Mouse (Mus musculus) bone marrow macrophage, adult 2 months (primary cell): Measurements from ENCODE around the gene 4930430F08Rik. TPM values are rescaled to one million over a fixed set of nuclear protein-coding genes. Genes with fewer than 3 reads are reported as not detected.
A peak's percentile ranks its signal among the peaks of the same experiment; 100 is the strongest.

Experiments used
- H3K27ac ChIP-seq: 2 replicates; pipeline ENCODE4 v1.5.1; 2012; ENCODE audit warnings: low read depth, low read length; ENCODE audit not compliant: insufficient read depth
- H3K4me1 ChIP-seq: 2 replicates; pipeline ENCODE4 v1.6.1; 2012; ENCODE audit warnings: low read length; ENCODE audit not compliant: control insufficient read depth, insufficient read depth
- H3K4me3 ChIP-seq: 2 replicates; pipeline ENCODE4 v1.5.1; 2012; ENCODE audit warnings: mild to moderate bottlenecking, low read length, moderate library complexity; ENCODE audit not compliant: insufficient read depth
- CTCF ChIP-seq: IDR thresholded peaks from 2 replicates; pipeline ENCODE4 v1.5.1; 2012; ENCODE audit warnings: low read depth, mild to moderate bottlenecking, low read length, moderate library complexity
- POLR2A ChIP-seq: IDR thresholded peaks from 2 replicates; pipeline ENCODE4 v1.6.1; 2012; ENCODE audit warnings: mild to moderate bottlenecking, low read depth, low read length, borderline replicate concordance
- polyA plus RNA-seq: library from polyadenylated mRNA; stranded (reverse); fragments of >200 nt; gene quantifications from 2 replicates; pipeline ENCODE4 v1.2.4, GENCODE M21; 2012; ENCODE audit not compliant: missing spikeins, insufficient read depth, insufficient read length

The 4930430F08Rik gene
- 8.9 and 10.0 TPM in 2 replicates for polyA plus RNA-seq

DNA sequence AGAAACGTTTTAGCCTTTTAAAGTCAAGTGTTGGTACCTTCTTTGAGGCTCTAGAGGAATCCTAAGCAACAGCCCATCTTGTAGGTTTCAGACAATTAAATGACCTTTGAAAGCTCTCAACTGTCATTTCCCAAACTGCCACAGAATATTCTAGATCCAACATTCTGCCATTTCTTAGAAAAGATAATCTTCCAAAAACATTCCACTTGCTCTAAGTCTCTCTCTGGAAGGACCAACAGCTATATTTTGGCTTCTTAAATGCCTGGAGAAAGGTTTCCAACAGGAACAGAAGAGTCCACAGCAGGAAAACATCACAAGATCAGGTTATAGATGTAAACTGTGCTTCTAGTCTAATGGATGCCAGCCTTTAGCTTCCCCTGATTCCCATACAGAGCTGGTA lies at the start of gene 4930430F08Rik, which contains the start of gene 1700017N19Rik:
Gene 4930430F08Rik, minus strand, starts transcription at position 101 of the 400 bp plus-strand sequence.
Gene 1700017N19Rik, plus strand, starts transcription at position 162 of the 400 bp plus-strand sequence.
- TF ChIP-seq POLR2A (no peak), CTCF (no peak)
- H3K4me3 ChIP-seq, result 0 out of 2 replicates have a peak within 1 kb of the TSS, but pooled peaks have one; percentile 71
- peaks cover 5% of the 10 kb centered on the region for H3K4me1 ChIP-seq
- no peak within 1 kb of the TSS for H3K27ac ChIP-seq

DNA sequence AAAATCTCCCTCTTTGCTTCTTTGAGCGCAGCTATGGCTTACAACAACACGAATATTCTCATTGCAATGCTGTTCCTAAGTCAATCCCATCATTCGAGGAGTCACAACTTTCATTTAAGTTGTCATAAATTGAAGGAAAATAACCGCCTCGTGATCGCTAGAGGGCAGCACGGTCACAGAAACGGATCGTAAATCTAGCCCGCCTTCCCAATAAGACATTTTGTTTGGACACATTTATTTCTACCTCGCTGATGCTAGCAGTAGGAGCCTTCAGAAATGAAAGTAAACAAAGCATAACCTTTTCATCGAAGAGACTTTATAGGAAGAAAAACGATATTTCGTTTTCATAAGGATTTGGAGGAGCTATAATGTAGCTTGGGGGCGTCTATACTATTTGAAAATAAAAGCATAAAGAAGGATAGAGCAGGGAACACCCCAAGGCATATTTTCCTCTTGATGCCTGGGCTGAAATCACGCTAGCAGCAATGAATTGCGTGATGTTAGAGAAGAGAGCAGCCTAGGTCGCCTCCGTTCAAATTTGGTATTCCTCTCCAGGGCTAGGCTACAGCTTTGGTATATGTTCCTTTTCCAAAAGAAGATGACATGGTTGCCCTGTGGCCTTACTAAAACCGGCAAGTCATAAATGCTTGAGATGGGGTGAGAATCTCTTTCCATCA lies 39.7 kb upstream of the 4930430F08Rik start:
- peaks cover 2% of the 10 kb centered on the region; the same call in 1 of the 2 replicates for H3K4me1 ChIP-seq
- no peak overlapping the region for H3K27ac ChIP-seq
- no peak overlapping the region for H3K4me3 ChIP-seq
- TF ChIP-seq CTCF (peak; percentile 42; the same call in 1 of the 2 replicates), POLR2A (no peak)

DNA sequence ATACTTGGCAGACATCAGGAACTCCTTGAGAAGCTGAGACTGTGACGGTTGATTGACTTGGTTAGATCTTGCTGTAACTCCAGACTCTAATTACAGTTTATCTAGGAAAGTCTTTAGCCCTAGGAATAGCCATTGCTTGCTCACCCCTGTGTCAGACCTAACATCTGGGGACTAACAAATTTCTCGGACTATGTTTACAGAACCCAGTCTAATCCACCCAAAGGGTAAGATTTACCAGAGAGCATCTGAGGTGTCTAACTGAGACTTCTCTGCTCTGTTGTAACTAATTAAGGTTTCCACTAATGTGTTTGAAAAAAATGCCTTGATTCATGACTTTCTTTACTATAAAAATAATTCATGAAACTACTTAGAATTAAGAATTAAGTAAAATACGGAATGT lies 32.3 kb upstream of the 4930430F08Rik start:
- TF ChIP-seq POLR2A (no peak), CTCF (no peak)
- H3K4me3 ChIP-seq, result no peak overlapping the region

DNA sequence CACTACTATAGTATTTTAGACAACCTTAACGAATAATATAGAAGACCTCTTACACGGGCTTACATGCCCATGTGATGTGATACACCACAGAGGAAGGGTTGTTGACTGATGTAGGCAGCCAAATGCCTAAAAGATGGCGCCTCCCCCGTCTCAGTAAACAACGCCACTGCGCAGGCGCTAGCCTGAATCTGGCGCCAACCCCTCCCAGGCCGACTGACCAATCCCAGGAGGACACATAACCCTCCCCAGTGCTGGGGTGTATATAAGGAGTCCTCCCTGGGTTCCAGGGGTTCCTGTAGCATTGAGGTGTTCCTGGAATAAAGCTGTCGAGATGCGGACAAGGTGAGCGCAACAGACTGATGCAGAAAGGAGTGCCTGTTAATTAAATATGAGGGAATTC lies 29.8 kb upstream of the 4930430F08Rik start:
- Histone ChIP-seq H3K4me3 (no peak overlapping the region), H3K4me1 (no peaks in the 10 kb centered on the region), H3K27ac (no peak overlapping the region)
- no peak for TF ChIP-seq POLR2A
- TF ChIP-seq CTCF, result no peak

More for the DNA sequence above, 32.3 kb upstream of the 4930430F08Rik start:
- Histone ChIP-seq H3K27ac (no peak overlapping the region), H3K4me1 (no peaks in the 10 kb centered on the region)

DNA sequence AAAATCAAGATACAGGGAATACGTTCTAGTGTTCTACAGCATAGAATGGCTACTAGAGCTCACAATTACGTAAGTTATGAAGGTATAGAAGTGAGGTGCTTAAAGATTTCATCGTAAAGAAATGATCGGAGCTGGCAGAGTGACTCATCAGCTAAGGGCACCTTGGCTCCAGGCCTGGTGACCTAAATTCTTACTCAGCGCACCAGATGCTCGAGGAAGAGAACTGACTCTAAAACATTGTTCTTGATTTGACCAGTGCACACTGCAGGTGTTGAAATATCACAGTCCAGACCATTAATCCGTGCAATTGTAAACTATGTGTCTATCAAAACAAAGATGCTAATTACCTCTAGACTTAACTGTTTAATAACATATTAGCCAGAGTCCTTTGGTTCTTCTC lies 29.3 kb upstream of the 4930430F08Rik start:
- no peak overlapping the region for H3K4me3 ChIP-seq
- no peaks in the 10 kb centered on the region for H3K4me1 ChIP-seq
- TF ChIP-seq CTCF (no peak), POLR2A (no peak)
- no peak overlapping the region for H3K27ac ChIP-seq

DNA sequence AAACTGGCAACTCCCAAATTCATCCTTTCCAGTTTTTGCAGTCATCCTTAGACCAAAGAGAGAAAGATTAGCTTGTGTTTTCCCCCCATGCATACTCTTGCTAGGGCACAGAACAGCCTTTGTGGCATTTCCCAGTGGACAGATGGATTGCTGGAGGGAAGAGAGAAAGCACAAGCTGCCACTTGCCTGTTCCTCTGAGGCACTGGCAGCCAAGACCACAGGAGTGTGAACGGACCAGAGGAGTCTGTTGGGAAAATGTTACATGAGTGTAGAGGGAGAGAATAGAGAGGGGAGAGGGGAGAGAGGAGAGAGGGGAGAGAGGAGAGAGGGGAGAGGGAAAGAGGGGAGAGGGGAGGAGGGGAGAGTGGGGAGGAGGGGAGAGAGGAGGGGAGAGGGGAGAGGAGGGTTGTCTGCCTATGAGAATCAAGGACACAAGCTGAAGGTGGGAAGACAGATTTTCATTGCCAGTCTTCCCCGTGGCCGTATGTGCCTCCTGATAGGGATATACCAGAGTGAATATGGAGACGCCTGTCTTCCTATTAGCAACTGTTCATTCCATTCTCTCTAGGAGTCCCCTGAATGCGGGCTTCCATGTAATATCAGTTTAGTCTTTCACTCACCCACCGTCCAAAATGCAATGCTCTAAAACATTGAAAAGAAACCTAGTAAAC lies 27.1 kb upstream of the 4930430F08Rik start:
- Histone ChIP-seq H3K4me3 (no peak overlapping the region), H3K4me1 (no peaks in the 10 kb centered on the region), H3K27ac (no peak overlapping the region)
- TF ChIP-seq POLR2A (no peak), CTCF (no peak)

DNA sequence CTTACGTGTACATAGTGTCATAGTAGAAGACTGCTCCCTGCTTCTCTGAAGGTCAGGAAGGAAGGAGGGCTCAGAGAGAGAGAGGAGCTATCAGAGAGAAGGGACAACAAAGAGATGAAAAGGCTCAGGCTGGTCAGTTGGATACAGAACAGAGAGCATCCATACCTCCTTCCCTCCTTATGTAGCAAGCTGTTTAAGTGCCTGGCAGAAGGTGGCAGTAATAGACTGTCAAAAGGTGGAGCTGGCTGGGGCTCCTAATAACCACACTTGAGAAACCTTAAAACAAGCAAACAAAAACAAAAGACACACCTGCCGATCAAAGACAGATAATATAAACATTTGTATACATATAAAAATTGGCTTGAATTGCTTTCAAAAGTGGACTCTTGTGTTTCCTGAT lies 14.0 kb upstream of the 4930430F08Rik start:
- Histone ChIP-seq H3K4me3 (no peak overlapping the region), H3K4me1 (no peaks in the 10 kb centered on the region), H3K27ac (no peak overlapping the region)
- TF ChIP-seq POLR2A (no peak), CTCF (no peak)

DNA sequence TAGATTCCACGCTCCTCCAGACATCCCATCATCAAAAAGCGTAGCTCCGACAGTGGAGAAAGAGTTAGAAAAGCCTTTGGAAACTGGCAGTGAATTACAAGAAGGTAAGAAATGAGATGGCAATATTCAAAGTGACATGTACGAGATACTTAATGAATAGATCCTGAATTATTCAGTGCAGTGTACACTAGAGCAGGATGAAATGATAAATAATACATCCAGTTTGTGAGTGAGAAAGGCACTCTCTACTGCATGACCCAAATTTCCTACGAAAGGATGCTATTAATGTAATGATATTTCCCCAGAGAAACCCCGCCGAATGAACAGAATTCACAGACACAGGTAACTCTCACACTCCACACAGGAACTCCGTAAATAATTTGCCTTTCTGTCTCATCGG lies 13.3 kb upstream of the 4930430F08Rik start:
- no peak overlapping the region for H3K4me3 ChIP-seq
- H3K4me1 ChIP-seq, result no peaks in the 10 kb centered on the region
- H3K27ac ChIP-seq, result no peak overlapping the region
- TF ChIP-seq CTCF (no peak), POLR2A (no peak)

DNA sequence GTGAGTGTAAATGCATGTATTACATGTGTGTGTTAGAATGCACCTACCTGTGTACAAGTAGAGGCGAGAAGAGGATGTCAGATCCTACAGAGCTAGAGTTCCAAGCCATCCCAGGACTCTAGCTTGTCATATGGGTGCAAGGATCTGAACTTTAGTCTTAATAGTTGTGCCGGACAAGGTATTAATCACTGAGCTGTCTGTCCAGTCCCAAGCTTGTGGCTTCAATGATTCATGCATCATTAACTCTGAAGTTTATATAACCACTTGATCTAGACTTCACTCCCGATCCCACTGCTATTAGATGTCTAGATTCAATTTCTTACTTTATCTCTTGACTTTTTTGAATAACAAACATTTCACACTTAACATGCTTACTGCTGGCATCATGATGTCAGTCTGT lies 8.1 kb upstream of the 4930430F08Rik start:
- Histone ChIP-seq H3K4me3 (no peak overlapping the region), H3K4me1 (no peaks in the 10 kb centered on the region), H3K27ac (no peak overlapping the region)
- TF ChIP-seq POLR2A, result no peak
- no peak for TF ChIP-seq CTCF

DNA sequence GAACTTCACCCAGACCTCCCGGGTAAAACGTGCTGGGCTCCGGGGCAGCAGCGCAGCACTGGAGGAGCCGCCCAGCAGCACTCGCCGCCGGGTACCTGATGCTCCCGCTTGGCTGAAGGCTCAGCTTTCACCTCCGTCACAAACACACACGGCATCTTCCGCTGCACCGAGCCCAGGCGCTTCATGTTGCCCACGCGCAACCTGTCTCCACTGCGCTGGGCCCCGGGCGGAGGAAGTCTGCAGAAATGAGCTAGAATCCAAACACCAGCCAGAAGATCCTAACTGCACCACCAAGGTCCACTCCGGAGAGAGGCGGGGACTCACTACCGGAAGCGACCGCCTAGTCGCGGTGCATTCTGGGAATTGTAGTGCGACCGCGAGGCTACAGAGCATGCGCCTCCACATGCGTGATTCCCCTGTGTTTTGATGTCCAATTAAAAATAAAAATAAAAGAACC lies 1.3 kb downstream of the 4930430F08Rik start:
- H3K4me1 ChIP-seq, result peaks cover 5% of the 10 kb centered on the region
- peak overlapping the region; percentile 71 for H3K4me3 ChIP-seq
- TF ChIP-seq CTCF, result no peak
- TF ChIP-seq POLR2A, result no peak
- H3K27ac ChIP-seq, result peak overlapping the region; percentile 23
